Mouse (Mus musculus) thymus, adult 2 months (tissue): ENCODE results near the gene Map3k4. TPM values are rescaled to one million over a fixed set of nuclear protein-coding genes. Genes with fewer than 3 reads are reported as not detected.
"Not testable (repeated sequence)": the region's sequence is repeated elsewhere in the genome, so short reads cannot be mapped to it uniquely, and the experiment has no call there.

ENCODE experiments used
- DNase-seq: peaks from one replicate; pipeline ENCODE4 v3.0.0; 2021
- H3K27ac ChIP-seq: fragments of 200-500 bp; 2 replicates; pipeline ENCODE4 v1.5.1; 2012; ENCODE audit warnings: low read length, control low read depth; ENCODE audit not compliant: control insufficient read depth, insufficient read depth
- H3K27me3 ChIP-seq: fragments of 200-500 bp; 2 replicates; pipeline ENCODE4 v1.6.1; 2012; ENCODE audit warnings: mild to moderate bottlenecking, low read length, moderate library complexity, mixed read lengths; ENCODE audit not compliant: control insufficient read depth, insufficient read depth
- H3K36me3 ChIP-seq: fragments of 200-500 bp; 2 replicates; pipeline ENCODE4 v1.6.1; 2012; ENCODE audit warnings: mild to moderate bottlenecking, low read length, moderate library complexity; ENCODE audit not compliant: control insufficient read depth, insufficient read depth
- H3K4me1 ChIP-seq: fragments of 200-500 bp; replicated peaks from 2 replicates; pipeline ENCODE4 v1.6.1; 2012; ENCODE audit warnings: low read length; ENCODE audit not compliant: control insufficient read depth, insufficient read depth
- H3K4me3 ChIP-seq: fragments of 200-500 bp; 2 replicates; pipeline ENCODE4 v1.5.1; 2012; ENCODE audit warnings: mild to moderate bottlenecking, low read length, control low read depth, moderate library complexity; ENCODE audit not compliant: control insufficient read depth, insufficient read depth
- CTCF ChIP-seq: fragments of 200-500 bp; IDR thresholded peaks from 2 replicates; pipeline ENCODE4 v1.5.1; 2012; ENCODE audit warnings: mild to moderate bottlenecking, control low read depth, low read length, moderate library complexity, borderline replicate concordance; ENCODE audit not compliant: control insufficient read depth, poor library complexity, insufficient read depth; ENCODE audit errors: extremely low read depth
- POLR2A ChIP-seq: fragments of 200-500 bp; IDR thresholded peaks from 2 replicates; pipeline ENCODE4 v1.6.1; 2012; ENCODE audit warnings: mild to moderate bottlenecking, low read length, control low read depth, moderate library complexity; ENCODE audit not compliant: control insufficient read depth, poor library complexity, insufficient read depth; ENCODE audit errors: extremely low read depth
- WGBS: fragments of 180-500 bp; shearing (Covaris S2); methylation state at CpG from one replicate; pipeline ENCODE4 v1.1.7; 2018; 5-methylcytosine and 5-hydroxymethylcytosine counted together
- polyA plus RNA-seq: library from polyadenylated mRNA; depleted of rRNA; stranded (reverse); fragments of >200 nt; gene quantifications from 2 replicates; pipeline ENCODE4 v1.2.3, GENCODE M21; 2012

Gene Map3k4
- polyA plus RNA-seq, 1 experiment = 27.7 TPM

DNA sequence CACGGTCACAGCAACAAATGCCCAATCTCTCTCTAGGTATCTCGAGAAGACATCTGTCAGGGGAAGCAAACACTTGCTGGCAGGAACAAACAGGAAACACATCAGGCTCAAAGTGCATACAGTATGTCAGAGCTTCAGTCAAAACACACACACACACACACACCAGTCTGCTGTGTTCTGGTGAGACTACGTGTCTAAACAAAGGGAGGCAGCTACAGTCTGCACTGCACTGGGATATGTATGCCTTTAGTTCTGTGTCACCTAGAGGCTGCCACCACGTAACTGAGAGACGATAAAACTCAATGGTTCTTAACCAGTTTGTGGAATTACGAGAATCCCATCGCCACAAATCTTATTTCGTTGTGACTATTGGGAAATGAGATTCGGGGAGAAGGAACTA lies 88.8 kb downstream of the Map3k4 start:
- Histone ChIP-seq H3K4me3 (no peak overlapping the region), H3K27ac (no peak overlapping the region), H3K36me3 (peaks cover 21% of the 10 kb centered on the region), H3K27me3 (no peaks in the 10 kb centered on the region), H3K4me1 (no peaks in the 10 kb centered on the region)
- no peak for DNase-seq
- 95% methylated on average over 9 of the region's 9 CpGs for WGBS
- no peak for TF ChIP-seq POLR2A
- no peak for TF ChIP-seq CTCF

DNA sequence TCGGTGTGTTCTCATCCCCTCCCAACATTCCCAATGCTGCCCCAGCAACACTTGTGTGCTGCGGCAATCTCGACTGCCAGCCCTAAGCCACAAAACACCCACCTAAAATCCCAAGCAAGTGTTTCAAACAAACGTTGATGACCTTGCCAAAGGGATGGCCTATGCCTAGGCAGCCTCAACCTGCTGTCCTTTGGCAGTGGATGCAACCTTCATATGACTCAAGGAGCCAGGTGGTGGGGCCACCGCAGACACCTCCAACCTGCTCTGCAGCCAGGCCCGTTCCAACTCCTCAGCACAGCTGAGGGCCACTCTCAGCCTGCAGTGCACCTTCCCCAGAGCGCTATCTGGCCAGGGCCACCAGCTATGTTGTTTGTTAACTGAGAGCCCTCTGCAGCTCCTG lies 90.1 kb downstream of the Map3k4 start:
- Histone ChIP-seq H3K27me3 (no peaks in the 10 kb centered on the region), H3K4me3 (no peak overlapping the region), H3K36me3 (peaks cover 21% of the 10 kb centered on the region), H3K4me1 (no peaks in the 10 kb centered on the region), H3K27ac (no peak overlapping the region)
- TF ChIP-seq POLR2A (no peak), CTCF (no peak)
- WGBS = 96% methylated on average over 7 of the region's 7 CpGs
- no peak for DNase-seq

GRCm38 (mm10) chr17:12228001-12228400 lies 90.6 kb downstream of the Map3k4 start:
- no peak for DNase-seq
- Histone ChIP-seq H3K4me3 (no peak overlapping the region), H3K4me1 (no peaks in the 10 kb centered on the region), H3K27ac (no peak overlapping the region), H3K36me3 (peaks cover 21% of the 10 kb centered on the region), H3K27me3 (no peaks in the 10 kb centered on the region)
- WGBS = 92% methylated on average over 10 of the region's 10 CpGs
- TF ChIP-seq POLR2A (no peak), CTCF (no peak)

DNA sequence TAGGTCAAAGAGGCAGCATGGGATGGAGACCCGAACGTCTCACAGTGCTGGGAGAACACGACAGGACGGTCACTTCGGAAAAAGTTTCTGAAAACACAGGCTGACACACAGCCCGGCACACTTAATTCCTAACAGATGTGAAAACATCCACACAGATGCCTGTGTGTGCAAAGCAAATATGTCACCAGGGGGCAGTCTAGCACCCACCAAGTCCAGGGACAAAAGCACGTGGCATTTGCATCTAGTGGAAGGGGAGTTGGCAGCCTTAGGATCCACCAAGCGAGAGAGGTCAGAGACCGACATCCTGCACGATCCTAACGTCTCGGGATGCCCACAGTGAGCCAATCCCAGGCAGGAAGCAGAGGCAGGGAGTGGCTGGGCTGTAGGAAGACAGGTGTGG lies 92.0 kb downstream of the Map3k4 start:
- Histone ChIP-seq H3K4me3 (no peak overlapping the region), H3K27me3 (no peaks in the 10 kb centered on the region), H3K4me1 (no peaks in the 10 kb centered on the region), H3K36me3 (peaks cover 9% of the 10 kb centered on the region; the same call in 1 of the 2 replicates), H3K27ac (no peak overlapping the region)
- no peak for DNase-seq
- TF ChIP-seq CTCF (no peak), POLR2A (no peak)
- WGBS = 87% methylated on average over 12 of the region's 12 CpGs

GRCm38 (mm10) chr17:12225227-12225626 lies 93.4 kb downstream of the Map3k4 start:
- Histone ChIP-seq H3K4me1 (no peaks in the 10 kb centered on the region), H3K27me3 (no peaks in the 10 kb centered on the region), H3K36me3 (peaks cover 6% of the 10 kb centered on the region; the same call in 1 of the 2 replicates), H3K4me3 (no peak overlapping the region), H3K27ac (no peak overlapping the region)
- 83% methylated on average over 1 of the region's 1 CpGs for WGBS
- TF ChIP-seq POLR2A (no peak), CTCF (no peak)
- DNase-seq = no peak

DNA sequence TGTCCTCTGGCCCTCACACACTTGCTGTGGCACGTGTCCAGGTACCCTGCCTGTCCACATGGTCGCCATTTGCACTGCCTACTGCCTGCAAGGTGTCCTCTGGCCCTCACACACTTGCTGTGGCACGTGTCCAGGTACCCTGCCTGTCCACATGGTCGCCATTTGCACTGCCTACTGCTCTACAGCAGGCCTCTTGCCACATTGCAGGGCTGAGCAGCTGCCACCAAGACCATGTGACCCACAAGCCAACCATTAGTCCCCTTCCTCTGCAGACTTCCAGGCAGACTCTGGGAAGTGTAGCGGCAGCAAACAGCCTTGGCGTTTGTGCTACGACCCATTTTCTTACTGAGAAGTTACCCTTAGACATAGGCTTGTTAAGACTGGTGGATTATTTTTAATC lies 94.0 kb downstream of the Map3k4 start:
- not testable (repeated sequence) for H3K36me3 ChIP-seq, H3K27me3 ChIP-seq, H3K4me1 ChIP-seq, H3K4me3 ChIP-seq, H3K27ac ChIP-seq, DNase-seq
- 93% methylated on average over 7 of the region's 7 CpGs for WGBS

DNA sequence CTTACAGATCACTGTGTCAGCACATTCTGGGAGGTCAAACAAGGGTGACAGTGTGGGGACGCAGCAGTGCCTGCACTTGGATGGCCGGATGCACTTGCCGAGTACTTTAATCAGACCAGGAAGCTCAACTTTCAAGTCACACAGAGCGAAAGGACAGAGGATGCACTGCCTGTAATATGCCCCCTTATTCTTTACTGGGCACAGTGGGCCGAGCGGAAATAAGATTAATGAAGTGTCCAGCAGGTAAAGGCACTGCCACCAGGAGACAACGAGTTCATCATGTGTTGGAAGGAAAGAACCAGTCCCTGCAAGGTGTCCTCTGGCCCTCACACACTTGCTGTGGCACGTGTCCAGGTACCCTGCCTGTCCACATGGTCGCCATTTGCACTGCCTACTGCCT lies 94.5 kb downstream of the Map3k4 start:
- Histone ChIP-seq H3K27me3 (no peaks in the 10 kb centered on the region), H3K36me3 (peaks cover 1% of the 10 kb centered on the region; the same call in 1 of the 2 replicates), H3K27ac (no peak overlapping the region), H3K4me3 (no peak overlapping the region), H3K4me1 (no peaks in the 10 kb centered on the region)
- no peak for DNase-seq
- no peak for TF ChIP-seq CTCF
- TF ChIP-seq POLR2A = no peak
- WGBS = 94% methylated on average over 9 of the region's 9 CpGs
